ENCODE assay signal across 8 mouse cellular contexts in the genomic region with DNA sequence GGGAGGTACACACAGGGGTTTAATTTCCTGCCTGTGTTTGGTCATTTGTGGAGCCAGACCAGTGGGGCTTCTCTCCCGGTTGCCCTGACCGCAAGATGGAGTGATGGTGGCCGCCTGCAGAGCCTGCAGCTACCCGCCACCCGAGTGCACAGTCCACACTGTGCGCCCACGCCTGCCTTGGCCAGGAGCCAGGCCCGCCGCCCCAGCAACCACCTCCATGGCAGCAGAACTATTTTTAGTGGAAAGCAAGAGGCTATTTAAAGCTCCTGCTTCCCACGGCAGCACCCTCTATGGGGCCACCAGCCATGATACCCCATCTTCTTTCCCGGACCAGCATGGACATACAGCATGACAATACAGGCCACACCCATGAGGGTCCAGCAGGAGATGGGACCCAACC. TPM values are rescaled to one million over a fixed set of nuclear protein-coding genes. Genes with fewer than 3 reads are reported as not detected.
DNase-seq lines count a peak whose midpoint lies in the region; ATAC-seq and TF ChIP-seq lines count a peak whose summit lies in the region.

No protein-coding gene starts in this region.

- H3K4me1 ChIP-seq in cerebellum, adult 2 months (ENCODE audit: control insufficient read depth, insufficient read depth, low read length): peaks cover 46% of the 10 kb centered on the region
- peaks cover 25% of the 10 kb centered on the region for H3K4me1 ChIP-seq in stomach, embryonic 16.5 days (ENCODE audit: control insufficient read depth, insufficient read depth, low read length)

- DNase-seq in kidney, postnatal 4 days: peak; percentile 30 to 31
- no peak for DNase-seq in kidney, adult 9 months
- DNase-seq in cerebellum, adult 2 months: peak; percentile 79 to 85
- DNase-seq in heart, adult 18-20 months: peak; percentile 64 to 67
- DNase-seq in layer of hippocampus, postnatal 10 days (ENCODE audit: low spot score in 2 of 2): peak; percentile 66 to 72
- no peak for DNase-seq in urinary bladder, postnatal 4 days (ENCODE audit: low spot score in 2 of 2)
- DNase-seq in spleen, postnatal 4 days (ENCODE audit: low spot score in 2 of 2): no peak

- H3K4me3 ChIP-seq in cerebellum, adult 2 months (replicated peaks; ENCODE audit: insufficient read depth, low read depth, low read length): peak overlapping the region; percentile 28
- no peak overlapping the region for H3K4me3 ChIP-seq in stomach, embryonic 16.5 days (replicated peaks; ENCODE audit: low read length)

- H3K36me3 ChIP-seq in stomach, embryonic 16.5 days (ENCODE audit: control insufficient read depth, insufficient read depth, low read length): peaks cover 8% of the 10 kb centered on the region; the same call in 1 of the 2 replicates

- no peaks in the 10 kb centered on the region for H3K27me3 ChIP-seq in cerebellum, adult 2 months (ENCODE audit: control insufficient read depth, insufficient read depth, low read length)
- no peaks in the 10 kb centered on the region for H3K27me3 ChIP-seq in stomach, embryonic 16.5 days (ENCODE audit: control insufficient read depth, insufficient read depth, low read length)

- H3K27ac ChIP-seq in cerebellum, adult 2 months (ENCODE audit: insufficient read depth, low read length): peak overlapping the region; percentile 85
- no peak overlapping the region; the same call in 1 of the 2 replicates for H3K27ac ChIP-seq in stomach, embryonic 16.5 days (ENCODE audit: low read length)

- H3K9me3 ChIP-seq in stomach, embryonic 16.5 days (replicated peaks; ENCODE audit: control insufficient read depth, low read length): no peaks in the 10 kb centered on the region

- no peak overlapping the region for H3K9ac ChIP-seq in stomach, embryonic 16.5 days (ENCODE audit: low read length)

- WGBS in cerebellum, adult 2 months: 3% methylated on average over 11 of the region's 11 CpGs
- 57% methylated on average over 11 of the region's 11 CpGs for WGBS in stomach, embryonic 16.5 days

- no peak; the same call in 1 of the 2 replicates for ATAC-seq in stomach, embryonic 16.5 days (ENCODE audit: insufficient read depth, low FRiP score)

- no peak for TF ChIP-seq POLR2A in cerebellum, adult 2 months (IDR thresholded peaks at IDR 0.05; ENCODE audit: borderline replicate concordance, insufficient read depth, low read length)

- TF ChIP-seq CTCF in cerebellum, adult 2 months (IDR thresholded peaks at IDR 0.05; ENCODE audit: borderline replicate concordance, insufficient read depth, low read depth, low read length): no peak

- peak overlapping the region; percentile 3; the same call in 1 of the 2 replicates for H3K4me2 ChIP-seq in stomach, embryonic 16.5 days (ENCODE audit: low read depth, low read length)

RNA-seq across cellular contexts. Expression of gene Zdhhc8, which starts 5.3 kb away (rescaled TPM):
- polyA plus RNA-seq in cerebellum, adult 2 months (2012; rRNA removed): 74.0 and 85.3 TPM in 2 replicates
- total RNA-seq in heart, adult 18-20 months (2021): 10 to 100 TPM; 18.1 to 25.1 TPM
- total RNA-seq in layer of hippocampus, postnatal 10 days (2021): 10 to 100 TPM; 73.9 to 75.1 TPM
- 5.0 and 6.9 TPM in 2 replicates for polyA plus RNA-seq in stomach, embryonic 16.5 days (2015; fragmentation: Nextera tagmentation; extraction: Ambion mirVana)

RNA-seq across cellular contexts. Expression of gene Ccdc188, which starts 11.9 kb away (rescaled TPM):
- not detected in 2 replicates for polyA plus RNA-seq in cerebellum, adult 2 months (2012; rRNA removed)
- total RNA-seq in heart, adult 18-20 months (2021): not detected
- total RNA-seq in layer of hippocampus, postnatal 10 days (2021): not detected
- not detected in 2 replicates for polyA plus RNA-seq in stomach, embryonic 16.5 days (2015; fragmentation: Nextera tagmentation; extraction: Ambion mirVana)

RNA-seq across cellular contexts. Expression of gene Trmt2a, which starts 18.9 kb away (rescaled TPM):
- polyA plus RNA-seq in cerebellum, adult 2 months (2012; rRNA removed): 96.0 and 99.5 TPM in 2 replicates
- 10 to 100 TPM; 13.8 to 16.7 TPM for total RNA-seq in heart, adult 18-20 months (2021)
- total RNA-seq in layer of hippocampus, postnatal 10 days (2021): 10 to 100 TPM; 54.4 to 65.1 TPM
- polyA plus RNA-seq in stomach, embryonic 16.5 days (2015; fragmentation: Nextera tagmentation; extraction: Ambion mirVana): 98.8 and 99.1 TPM in 2 replicates

RNA-seq across cellular contexts. Expression of gene Ranbp1, which starts 18.9 kb away (rescaled TPM):
- polyA plus RNA-seq in cerebellum, adult 2 months (2012; rRNA removed): 96.2 and 104 TPM in 2 replicates
- 10 to 100 TPM; 36.3 to 42.5 TPM for total RNA-seq in heart, adult 18-20 months (2021)
- total RNA-seq in layer of hippocampus, postnatal 10 days (2021): 100 to 1,000 TPM; 133 to 147 TPM
- polyA plus RNA-seq in stomach, embryonic 16.5 days (2015; fragmentation: Nextera tagmentation; extraction: Ambion mirVana): 370 and 425 TPM in 2 replicates

RNA-seq across cellular contexts. Expression of gene Gm49776, which starts 28.5 kb away (rescaled TPM):
- polyA plus RNA-seq in cerebellum, adult 2 months (2012; rRNA removed): 0.47 TPM in 1 of 2 replicates, not detected in the other
- not detected for total RNA-seq in heart, adult 18-20 months (2021)
- not detected for total RNA-seq in layer of hippocampus, postnatal 10 days (2021)
- polyA plus RNA-seq in stomach, embryonic 16.5 days (2015; fragmentation: Nextera tagmentation; extraction: Ambion mirVana): not detected in 2 replicates

Comparison
In these comparisons a context has a peak if more than half of its experiments do, and no peak if none do; other contexts are left out.
1. DNase-seq: peak in kidney, postnatal 4 days (2 of 2), cerebellum, adult 2 months (2 of 2), heart, adult 18-20 months (2 of 2) and layer of hippocampus, postnatal 10 days (2 of 2); none in kidney, adult 9 months (single experiment), urinary bladder, postnatal 4 days (0 of 2) and spleen, postnatal 4 days (0 of 2).